Mouse (Mus musculus) hindbrain, embryonic 11.5 days (tissue): ENCODE data around the gene Atf1. TPM values are rescaled to one million over a fixed set of nuclear protein-coding genes. Genes with fewer than 3 reads are reported as not detected.
A peak's percentile ranks its signal among the peaks of the same experiment; 100 is the strongest.

Experiments
- ATAC-seq: fragments of 200-750 bp; cut with Nextera tagmentation; 2 replicates; pipeline ENCODE4 v1.8.0; 2017; ENCODE audit warnings: mild to moderate bottlenecking, moderate TSS enrichment, moderate library complexity; ENCODE audit not compliant: low FRiP score
- DNase-seq: peaks from one replicate; pipeline ENCODE4 v3.0.0-alpha.2; 2015; ENCODE audit warnings: low spot score
- H3K27ac ChIP-seq: fragments of 300-500 bp; sonication (generic); 2 replicates; pipeline ENCODE4 v1.5.1; 2014; ENCODE audit warnings: mild to moderate bottlenecking, low read depth, low read length
- H3K27me3 ChIP-seq: fragments of 300-500 bp; sonication (generic); 2 replicates; pipeline ENCODE4 v1.6.1; 2014; ENCODE audit warnings: mild to moderate bottlenecking, low read length, moderate library complexity, mixed read lengths; ENCODE audit not compliant: control insufficient read depth, insufficient read depth
- H3K36me3 ChIP-seq: fragments of 300-500 bp; sonication (generic); 2 replicates; pipeline ENCODE4 v1.6.1; 2014; ENCODE audit warnings: mild to moderate bottlenecking, low read length, moderate library complexity, mixed read lengths; ENCODE audit not compliant: control insufficient read depth, insufficient read depth
- H3K4me1 ChIP-seq: fragments of 300-500 bp; sonication (generic); replicated peaks from 2 replicates; pipeline ENCODE4 v1.6.1; 2014; ENCODE audit warnings: low read length, mixed read lengths; ENCODE audit not compliant: control insufficient read depth, insufficient read depth
- H3K4me2 ChIP-seq: fragments of 300-500 bp; sonication (generic); replicated peaks from 2 replicates; pipeline ENCODE4 v1.6.1; 2014; ENCODE audit warnings: mild to moderate bottlenecking, low read depth, low read length
- H3K4me3 ChIP-seq: fragments of 300-500 bp; sonication (generic); 2 replicates; pipeline ENCODE4 v1.5.1; 2014; ENCODE audit warnings: low read depth, low read length
- H3K9ac ChIP-seq: fragments of 300-500 bp; sonication (generic); 2 replicates; pipeline ENCODE4 v1.6.1; 2014; ENCODE audit warnings: low read depth, low read length
- H3K9me3 ChIP-seq: fragments of 300-500 bp; sonication (generic); 2 replicates; pipeline ENCODE4 v1.6.1; 2016; ENCODE audit warnings: low read length; ENCODE audit not compliant: control insufficient read depth
- WGBS: fragments of 180-500 bp; shearing (Covaris S2); extraction: QIAGEN DNeasy Blood & Tissue Kit; methylation state at CpG from one replicate; pipeline ENCODE4 v1.1.7; 2014; 5-methylcytosine and 5-hydroxymethylcytosine counted together
- polyA plus RNA-seq: library from polyadenylated mRNA; unstranded; fragments of >200 nt; fragmentation: Nextera tagmentation; extraction: Ambion mirVana; gene quantifications from 2 replicates; pipeline ENCODE4 v1.2.1, GENCODE M21; 2014

The Atf1 gene
- polyA plus RNA-seq, 1 experiment from 2014 or later = 35.5 TPM

DNA sequence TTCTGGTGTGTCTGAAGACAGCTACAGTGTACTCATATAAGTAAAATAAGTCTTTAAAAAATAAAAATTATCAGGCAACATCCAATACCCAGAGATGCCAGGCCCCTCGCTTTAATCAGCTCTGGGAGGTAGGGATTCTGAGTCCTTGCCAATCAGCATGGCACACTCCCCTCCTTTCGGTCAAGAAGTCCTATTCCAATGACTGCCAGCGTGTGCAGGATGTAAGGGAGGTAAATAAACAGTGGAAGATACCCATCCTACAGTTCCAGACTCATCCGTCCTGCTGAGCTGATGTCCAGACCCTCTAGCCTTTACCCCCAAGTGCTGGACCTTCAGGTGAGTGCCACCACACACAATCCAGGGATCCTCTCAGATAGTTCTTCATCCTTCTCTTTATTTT, 2.2 kb upstream of the Atf1 start:
- DNase-seq = no peak
- no peak for ATAC-seq
- Histone ChIP-seq H3K27me3 (no peaks in the 10 kb centered on the region), H3K4me1 (no peaks in the 10 kb centered on the region), H3K9ac (no peak overlapping the region), H3K4me2 (no peak overlapping the region), H3K27ac (no peak overlapping the region), H3K36me3 (no peaks in the 10 kb centered on the region), H3K4me3 (no peak overlapping the region), H3K9me3 (no peaks in the 10 kb centered on the region)
- WGBS = 96% methylated on average over 4 of the region's 4 CpGs

DNA sequence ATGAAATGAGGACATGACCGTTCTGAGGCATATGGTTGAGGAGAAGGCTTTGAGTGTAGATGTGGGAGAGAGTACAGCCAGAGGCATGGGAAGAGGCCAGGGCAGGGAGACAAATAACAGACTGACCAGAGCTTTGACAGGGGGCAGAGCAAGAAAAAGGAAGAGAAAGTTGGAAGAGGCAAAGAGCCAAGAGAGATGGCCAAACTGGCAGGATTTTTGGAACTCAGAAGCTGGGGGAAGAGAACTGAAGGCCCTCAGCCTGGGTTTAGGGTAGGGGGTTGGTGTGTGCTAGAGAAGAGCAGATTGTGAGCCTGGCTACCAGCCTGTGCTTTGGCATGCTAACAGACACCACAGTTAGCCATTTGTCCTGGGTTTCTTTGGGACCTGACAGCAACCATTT, 1.7 kb upstream of the Atf1 start:
- WGBS = 92% methylated on average over 1 of the region's 1 CpGs
- Histone ChIP-seq H3K4me3 (no peak overlapping the region), H3K27ac (no peak overlapping the region), H3K27me3 (no peaks in the 10 kb centered on the region), H3K4me1 (no peaks in the 10 kb centered on the region), H3K4me2 (no peak overlapping the region), H3K9me3 (no peaks in the 10 kb centered on the region), H3K9ac (no peak overlapping the region), H3K36me3 (no peaks in the 10 kb centered on the region)
- DNase-seq (no peak), ATAC-seq (no peak)

DNA sequence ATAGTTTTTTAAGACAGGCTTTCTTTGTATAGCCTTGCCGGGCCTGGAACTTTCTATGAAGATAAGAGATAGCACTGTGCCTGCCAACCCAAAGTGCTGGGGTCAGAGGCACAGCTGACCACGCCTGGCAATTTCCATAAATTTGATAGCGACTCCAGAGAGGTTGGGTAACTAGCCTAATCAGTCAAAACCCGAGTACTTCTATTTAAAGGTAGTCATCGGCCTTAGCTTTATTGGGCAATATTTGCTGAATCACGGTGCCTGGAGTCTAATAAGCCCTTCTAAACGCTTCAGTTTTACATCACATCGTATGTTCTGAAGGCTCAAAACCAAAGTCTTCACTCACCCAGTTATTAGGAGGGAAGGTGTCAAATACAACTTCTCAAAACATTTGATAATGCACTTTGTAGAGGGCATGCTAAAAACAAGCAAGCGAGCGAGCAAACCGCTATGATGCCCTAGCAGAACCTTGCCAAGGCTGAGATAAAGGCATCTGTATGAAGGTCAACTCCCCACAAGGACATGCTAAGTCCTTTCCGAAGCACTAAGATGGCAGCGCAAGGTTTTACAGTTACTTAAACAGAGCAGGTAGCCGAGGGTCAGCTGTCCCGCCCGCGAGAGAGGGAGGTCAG, 472 bp upstream of the Atf1 start:
- Histone ChIP-seq H3K4me1 (no peaks in the 10 kb centered on the region), H3K27me3 (no peaks in the 10 kb centered on the region), H3K4me2 (peak overlapping the region; percentile 74), H3K9ac (peak overlapping the region; percentile 99), H3K4me3 (peak overlapping the region; percentile 87), H3K36me3 (no peaks in the 10 kb centered on the region), H3K9me3 (no peaks in the 10 kb centered on the region), H3K27ac (peak overlapping the region; percentile 100)
- peak; percentile 64 for ATAC-seq
- WGBS = 8% methylated on average over 17 of the region's 17 CpGs
- DNase-seq = no peak

DNA sequence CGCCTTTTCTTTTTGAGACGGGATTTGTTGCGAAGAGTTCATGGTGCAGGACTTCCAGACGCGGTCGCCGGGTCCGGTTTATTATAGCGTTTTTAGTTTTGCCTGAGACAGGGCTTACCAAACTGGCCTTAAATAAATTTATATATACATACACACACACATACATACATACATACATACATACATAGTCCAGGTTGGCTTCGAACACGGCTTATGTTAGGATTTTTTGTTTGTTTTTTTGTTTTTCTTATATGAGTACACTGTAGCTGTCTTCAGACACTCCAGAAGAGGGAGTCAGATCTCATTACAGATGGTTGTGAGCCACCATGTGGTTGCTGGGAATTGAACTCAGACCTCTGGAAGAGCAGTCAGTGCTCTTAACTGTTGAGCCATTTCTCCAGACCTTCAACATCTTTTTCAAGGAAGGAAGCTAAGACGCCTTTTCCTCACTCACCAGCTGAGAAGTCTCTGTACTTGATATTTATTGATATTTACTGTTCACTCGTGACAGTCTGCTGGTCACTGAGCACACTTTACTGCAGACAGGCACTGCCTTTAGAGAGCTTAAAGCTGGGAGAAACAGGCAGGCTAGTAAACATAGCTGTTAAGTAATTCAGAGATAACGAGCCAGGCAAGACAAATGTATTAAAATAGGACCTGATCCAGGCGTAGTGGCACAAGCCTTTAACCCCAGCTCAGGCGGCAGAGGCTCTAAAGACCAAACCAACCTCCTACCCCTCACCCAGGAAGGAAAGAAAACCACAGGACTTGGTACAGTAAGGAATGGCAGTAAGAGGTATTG, 1.1 kb downstream of the Atf1 start:
- H3K4me1 ChIP-seq = no peaks in the 10 kb centered on the region
- peak overlapping the region; percentile 87 for H3K4me3 ChIP-seq
- ATAC-seq (peak; percentile 16; the same call in 1 of the 2 replicates), DNase-seq (peak; percentile 6)
- H3K36me3 ChIP-seq = no peaks in the 10 kb centered on the region
- peak overlapping the region; percentile 100 for H3K27ac ChIP-seq
- H3K9ac ChIP-seq = peak overlapping the region; percentile 99
- 24% methylated on average over 16 of the region's 16 CpGs for WGBS
- no peaks in the 10 kb centered on the region for H3K27me3 ChIP-seq
- H3K4me2 ChIP-seq = peak overlapping the region; percentile 33
- no peaks in the 10 kb centered on the region for H3K9me3 ChIP-seq

DNA sequence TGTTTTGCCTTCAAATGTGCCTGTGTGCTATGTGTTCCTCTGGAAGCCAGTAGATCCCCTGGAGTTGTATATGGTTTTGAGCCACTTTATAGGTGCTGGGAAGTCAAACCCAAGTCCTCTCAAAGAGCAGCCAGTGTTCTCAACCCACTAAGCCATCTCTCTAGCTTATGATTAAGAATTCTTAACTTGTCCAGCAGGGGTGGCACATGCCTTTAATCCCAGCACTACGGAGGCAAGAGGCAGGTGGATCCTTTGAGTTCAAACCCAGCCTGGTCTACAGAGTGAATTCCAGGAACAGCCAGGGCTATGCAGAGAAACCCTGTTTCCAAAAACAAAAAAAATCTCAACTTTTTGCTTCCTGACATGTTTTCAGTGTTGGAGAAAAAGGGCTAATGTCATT, 3.0 kb downstream of the Atf1 start:
- DNase-seq = no peak

DNA sequence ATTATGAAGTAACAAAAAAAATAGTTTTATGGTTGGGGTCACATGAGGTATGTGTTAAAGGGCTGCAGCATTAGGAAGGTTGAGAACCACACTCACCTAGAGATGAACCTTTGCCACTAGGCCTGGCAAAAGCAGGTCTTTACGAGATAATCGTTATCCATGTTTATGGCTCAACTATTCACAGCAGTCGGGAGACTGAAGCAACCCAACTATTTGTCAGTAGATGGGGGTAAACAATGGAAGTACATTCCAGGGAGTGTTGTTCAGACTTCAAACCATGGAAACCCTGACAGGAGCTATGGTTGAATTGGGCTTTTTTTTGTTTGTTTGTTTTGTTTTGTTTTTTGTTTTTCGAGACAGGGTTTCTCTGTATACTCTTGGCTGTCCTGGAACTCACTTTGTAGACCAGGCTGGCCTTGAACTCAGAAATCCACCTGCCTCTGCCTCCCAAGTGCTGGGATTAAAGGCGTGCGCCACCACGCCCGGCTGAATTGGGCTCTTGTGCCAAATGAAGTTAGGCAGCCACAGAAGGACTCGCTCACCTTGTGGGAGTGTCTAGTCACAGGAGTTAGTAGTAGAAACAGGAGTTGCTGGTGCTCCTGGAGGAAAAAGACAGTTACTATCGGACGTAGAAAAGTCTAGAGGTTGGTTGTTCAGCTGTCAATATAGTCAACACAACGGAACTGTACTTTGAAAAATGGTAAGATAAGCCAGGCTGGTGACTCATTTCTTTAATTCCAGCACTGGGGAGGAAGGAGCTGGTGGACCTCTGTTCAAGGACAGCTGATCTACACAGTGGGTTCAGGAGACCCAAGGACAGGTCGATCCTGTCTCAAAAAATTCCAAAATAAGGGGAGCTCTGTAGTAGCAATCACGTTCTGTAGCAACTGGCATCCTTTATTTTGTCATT, 4.3 kb downstream of the Atf1 start:
- no peaks in the 10 kb centered on the region for H3K27me3 ChIP-seq
- WGBS = 92% methylated on average over 14 of the region's 14 CpGs
- no peaks in the 10 kb centered on the region for H3K4me1 ChIP-seq
- 0 out of 2 replicates have a peak, but pooled peaks cover 2% of the 10 kb centered on the region for H3K36me3 ChIP-seq
- H3K9ac ChIP-seq = no peak overlapping the region
- ATAC-seq (no peak), DNase-seq (no peak)
- H3K27ac ChIP-seq = no peak overlapping the region
- H3K9me3 ChIP-seq = no peaks in the 10 kb centered on the region
- H3K4me3 ChIP-seq = no peak overlapping the region
- H3K4me2 ChIP-seq = no peak overlapping the region

More for the DNA sequence above, 3.0 kb downstream of the Atf1 start:
- Histone ChIP-seq H3K9ac (no peak overlapping the region), H3K36me3 (0 out of 2 replicates have a peak, but pooled peaks cover 2% of the 10 kb centered on the region), H3K4me2 (no peak overlapping the region), H3K27me3 (no peaks in the 10 kb centered on the region), H3K4me3 (no peak overlapping the region), H3K27ac (no peak overlapping the region), H3K4me1 (no peaks in the 10 kb centered on the region), H3K9me3 (no peaks in the 10 kb centered on the region)
- no peak for ATAC-seq
- WGBS = 74% methylated on average over 1 of the region's 1 CpGs

DNA sequence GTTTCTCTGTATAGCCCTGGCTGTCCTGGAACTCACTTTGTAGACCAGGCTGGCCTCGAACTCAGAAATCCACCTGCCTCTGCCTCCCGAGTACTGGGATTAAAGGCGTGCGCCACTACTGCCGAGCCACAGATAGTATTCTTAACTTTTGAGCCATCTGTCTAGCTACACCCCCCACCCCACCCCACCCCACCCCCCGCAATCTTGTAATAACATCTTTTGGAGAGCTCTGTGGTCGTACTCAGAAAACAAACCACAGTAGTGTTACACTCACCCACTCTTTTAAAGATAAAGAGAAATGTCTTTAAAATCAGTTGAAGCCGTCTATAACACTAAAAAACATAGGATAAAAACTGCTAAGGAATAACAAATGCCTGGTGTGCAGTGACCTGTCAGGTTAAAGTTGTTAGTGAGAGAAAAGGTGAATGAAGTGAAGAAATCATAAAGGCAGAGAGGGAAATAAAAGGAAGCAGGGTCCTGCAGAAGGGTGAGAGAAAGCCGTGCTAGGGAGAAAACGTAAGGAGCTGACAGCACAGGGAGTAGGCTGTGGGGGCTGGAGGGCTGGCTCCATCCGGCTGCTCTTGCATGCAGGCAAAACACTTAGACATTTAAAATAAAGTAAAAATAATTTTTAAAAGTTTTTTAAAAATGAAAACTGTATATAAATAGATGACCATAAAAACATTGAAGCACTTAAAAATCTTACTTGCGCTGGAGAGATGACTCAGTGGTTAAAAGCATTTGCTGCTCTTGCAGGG, 7.8 kb downstream of the Atf1 start:
- Histone ChIP-seq H3K4me1 (no peaks in the 10 kb centered on the region), H3K4me3 (no peak overlapping the region), H3K27ac (no peak overlapping the region), H3K36me3 (0 out of 2 replicates have a peak, but pooled peaks cover 2% of the 10 kb centered on the region), H3K4me2 (no peak overlapping the region), H3K9me3 (no peaks in the 10 kb centered on the region), H3K27me3 (no peaks in the 10 kb centered on the region), H3K9ac (no peak overlapping the region)
- 95% methylated on average over 12 of the region's 12 CpGs for WGBS
- ATAC-seq = no peak
- no peak for DNase-seq

DNA sequence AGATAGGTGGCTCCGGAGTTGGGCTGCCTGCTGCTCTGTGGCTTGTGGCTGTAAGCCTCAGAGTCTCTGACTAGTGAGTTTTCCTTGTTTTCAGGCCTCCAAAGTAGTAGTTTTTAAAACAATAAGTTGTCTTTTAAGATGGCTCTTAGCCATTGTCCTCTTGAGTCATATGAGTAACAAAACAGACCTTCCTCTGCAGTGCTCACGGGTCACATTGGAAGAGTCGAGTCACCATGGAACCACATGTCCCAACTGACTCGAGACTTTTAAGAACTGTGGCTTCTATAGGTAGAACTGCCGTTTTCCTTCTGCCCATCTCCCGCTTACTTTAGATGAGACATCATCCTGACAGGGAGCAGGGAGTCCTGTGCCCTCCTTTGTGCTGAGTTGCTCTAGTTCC, 9.3 kb downstream of the Atf1 start:
- Histone ChIP-seq H3K27ac (no peak overlapping the region), H3K9me3 (no peaks in the 10 kb centered on the region), H3K4me1 (no peaks in the 10 kb centered on the region), H3K4me3 (no peak overlapping the region), H3K36me3 (0 out of 2 replicates have a peak, but pooled peaks cover 2% of the 10 kb centered on the region), H3K27me3 (no peaks in the 10 kb centered on the region), H3K9ac (no peak overlapping the region), H3K4me2 (no peak overlapping the region)
- no peak for DNase-seq
- no peak for ATAC-seq
- WGBS = 94% methylated on average over 6 of the region's 6 CpGs
